Comparison of ENCODE assay signal across 17 mouse cellular contexts in the genomic region with DNA sequence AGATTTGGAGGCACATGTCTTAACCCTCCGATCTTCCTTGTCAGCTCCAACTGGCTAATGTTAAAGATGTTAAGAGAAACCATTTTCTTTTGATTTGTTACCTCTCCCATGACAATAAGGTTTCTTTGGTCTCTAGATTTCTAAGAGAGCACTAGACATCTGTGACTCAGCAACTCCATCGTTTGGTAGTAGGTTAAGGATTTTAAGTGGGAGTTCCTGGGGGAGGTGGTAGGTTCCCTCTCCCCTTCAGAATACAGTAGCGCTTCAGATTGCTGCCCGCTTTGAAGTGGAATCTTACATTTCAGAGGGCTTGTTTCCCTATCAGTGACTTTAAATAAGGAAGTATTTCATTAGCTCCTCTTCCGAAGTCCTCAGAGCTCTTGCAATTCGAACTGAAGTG.
"Had no signal": no experiment of that assay in that cellular context is flagged by ENCODE, and none has a peak within 500 bp of the region (broad histone marks: within the 10 kb centered on the region; RNA-seq: fewer than 3 reads in every experiment).

No protein-coding gene starts in this region.

- H3K9ac ChIP-seq: liver, embryonic 13.5 days; midbrain, embryonic 12.5 days; neural tube, embryonic 13.5 days had no signal

- H3K9me3 ChIP-seq: liver, embryonic 13.5 days; midbrain, embryonic 12.5 days; neural tube, embryonic 13.5 days had no signal

- H3K27me3 ChIP-seq: liver, embryonic 13.5 days; midbrain, embryonic 12.5 days; neural tube, embryonic 13.5 days had no signal

- H3K4me3 ChIP-seq: left cerebral cortex, adult 2 months; liver, embryonic 13.5 days; midbrain, embryonic 12.5 days; myocyte; neural tube, embryonic 13.5 days had no signal

- H3K4me1 ChIP-seq: liver, embryonic 13.5 days; midbrain, embryonic 12.5 days; neural tube, embryonic 13.5 days had no signal

- H3K36me3 ChIP-seq: liver, embryonic 13.5 days; midbrain, embryonic 12.5 days; neural tube, embryonic 13.5 days had no signal

- H3K27ac ChIP-seq: left cerebral cortex, adult 2 months; liver, embryonic 13.5 days; midbrain, embryonic 12.5 days; neural tube, embryonic 13.5 days had no signal

- ATAC-seq: inflammation-experienced regulatory T-cells, adult 6 months; intestine, embryonic 16.5 days; midbrain, embryonic 16.5 days had no signal

- H3K4me2 ChIP-seq: liver, embryonic 13.5 days; midbrain, embryonic 12.5 days; neural tube, embryonic 13.5 days had no signal

- DNase-seq: kidney, adult 2 months; kidney, postnatal 36 days; layer of hippocampus, postnatal 36 days; liver, embryonic 13.5 days; retina, postnatal 1 day; right cerebral cortex, postnatal 25 days; spleen, adult 18-20 months; thymus, adult 2 months; thymus, postnatal 14 days; thymus, postnatal 4 days had no signal
